Mouse (Mus musculus): ENCODE measurements around the gene Ddx25. TPM values are rescaled to one million over a fixed set of nuclear protein-coding genes. Genes with fewer than 3 reads are reported as not detected.

Ddx25 gene
- polyA plus RNA-seq, 1 experiment: 0.26 TPM

DNA sequence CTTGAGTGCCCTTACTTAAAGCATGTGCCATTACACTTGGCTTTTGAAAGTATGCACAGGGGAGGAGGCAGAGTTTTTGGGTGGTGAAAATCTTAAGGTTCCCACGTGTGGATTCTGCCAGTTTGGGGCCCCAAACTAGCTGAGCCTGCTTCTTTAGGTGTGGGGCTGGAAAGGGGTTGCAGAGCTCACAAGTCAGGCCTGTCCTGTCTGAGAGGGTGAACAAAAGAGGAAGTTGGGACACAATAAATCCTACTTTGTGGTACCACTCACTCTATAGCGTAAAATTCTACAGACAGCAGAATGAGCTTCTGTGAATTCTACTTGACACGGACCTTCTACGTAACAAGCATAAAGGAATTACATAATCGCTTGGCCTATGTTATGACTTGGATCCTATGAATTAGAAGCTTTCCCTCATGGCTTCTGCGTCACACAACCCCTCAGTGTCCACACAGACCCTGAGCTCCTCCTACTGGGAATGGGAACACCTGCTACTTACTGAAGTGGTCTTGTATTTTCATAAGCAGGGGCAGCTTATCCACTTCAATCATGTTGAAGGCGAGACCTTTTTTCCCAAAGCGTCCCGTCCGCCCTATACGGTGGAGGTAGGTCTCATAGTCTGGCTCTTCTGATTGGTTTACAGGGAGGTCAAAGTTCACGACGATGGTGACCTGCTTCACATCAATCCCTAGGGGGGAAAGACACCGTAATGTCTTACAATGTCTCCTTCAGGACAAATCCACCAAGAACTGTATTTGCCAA lies 15.0 kb downstream of the Ddx25 start:
- Histone ChIP-seq H3K27ac (ENCODE audit: insufficient read depth, low read length) (no peak overlapping the region), H3K4me3 (ENCODE audit: insufficient read depth, low read length) (no peak overlapping the region), H3K4me1 (ENCODE audit: control insufficient read depth, insufficient read depth, low read length) (no peaks in the 10 kb centered on the region)
- TF ChIP-seq POLR2A (IDR thresholded peaks at IDR 0.05; ENCODE audit: low read depth, low read length): no peak
- TF ChIP-seq CTCF (IDR thresholded peaks at IDR 0.05; ENCODE audit: borderline replicate concordance, insufficient read depth, low read length): no peak

- TF ChIP-seq CTCF (IDR thresholded peaks at IDR 0.05; ENCODE audit: borderline replicate concordance, insufficient read depth, low read length) (no peak), POLR2A (IDR thresholded peaks at IDR 0.05; ENCODE audit: low read depth, low read length) (no peak)
- H3K4me3 ChIP-seq (ENCODE audit: insufficient read depth, low read length): no peak overlapping the region
- no peak overlapping the region for H3K27ac ChIP-seq (ENCODE audit: insufficient read depth, low read length)
- no peaks in the 10 kb centered on the region for H3K4me1 ChIP-seq (ENCODE audit: control insufficient read depth, insufficient read depth, low read length)
Observed at GRCm38 (mm10) chr9:35541941-35542340, 16.4 kb downstream of the Ddx25 start.

DNA sequence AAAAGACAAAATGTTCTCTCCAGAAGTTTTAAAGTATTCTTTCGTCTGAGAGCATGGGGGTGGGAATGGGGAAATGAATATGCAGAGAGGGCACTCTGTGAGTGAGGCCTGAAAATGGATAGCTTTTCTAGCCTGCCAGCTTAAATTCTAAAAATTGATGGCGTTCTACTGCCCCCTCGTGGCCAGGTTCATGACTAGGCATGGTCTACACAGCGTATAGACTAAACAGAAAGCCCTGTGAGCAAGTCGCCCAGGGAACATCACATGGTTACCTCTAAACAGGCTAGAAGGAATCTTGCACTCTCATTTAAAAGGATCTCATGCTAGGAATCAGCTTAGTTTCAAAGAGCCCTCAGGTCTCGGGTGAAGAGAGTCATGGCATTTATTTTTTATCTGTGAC lies 16.8 kb downstream of the Ddx25 start:
- H3K27ac ChIP-seq (ENCODE audit: insufficient read depth, low read length): no peak overlapping the region
- TF ChIP-seq CTCF (IDR thresholded peaks at IDR 0.05; ENCODE audit: borderline replicate concordance, insufficient read depth, low read length) (peak; percentile 37; the same call in 1 of the 2 replicates), POLR2A (IDR thresholded peaks at IDR 0.05; ENCODE audit: low read depth, low read length) (no peak)
- no peaks in the 10 kb centered on the region for H3K4me1 ChIP-seq (ENCODE audit: control insufficient read depth, insufficient read depth, low read length)
- no peak overlapping the region for H3K4me3 ChIP-seq (ENCODE audit: insufficient read depth, low read length)

DNA sequence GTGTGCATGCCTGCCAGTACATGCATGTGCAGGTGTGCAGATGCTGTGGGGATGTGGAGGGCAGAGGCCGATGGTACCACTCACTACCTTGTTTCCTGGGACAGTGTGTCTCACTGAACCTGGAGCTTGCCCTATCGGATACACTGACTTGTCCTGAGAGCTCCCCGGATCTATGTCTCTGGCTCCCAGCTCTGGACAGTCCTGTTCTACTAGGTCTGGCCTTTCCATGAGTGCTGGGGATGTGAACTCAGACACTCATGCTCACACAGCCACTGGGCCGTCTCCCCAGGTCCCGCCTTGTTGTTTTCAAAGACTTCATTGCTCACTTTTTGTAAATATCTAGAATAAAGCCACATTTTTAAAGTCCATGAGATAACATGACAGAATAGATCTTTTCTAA lies 17.3 kb downstream of the Ddx25 start:
- H3K4me3 ChIP-seq (ENCODE audit: insufficient read depth, low read length): no peak overlapping the region
- no peak overlapping the region for H3K27ac ChIP-seq (ENCODE audit: insufficient read depth, low read length)
- TF ChIP-seq CTCF (IDR thresholded peaks at IDR 0.05; ENCODE audit: borderline replicate concordance, insufficient read depth, low read length) (no peak), POLR2A (IDR thresholded peaks at IDR 0.05; ENCODE audit: low read depth, low read length) (no peak)
- H3K4me1 ChIP-seq (ENCODE audit: control insufficient read depth, insufficient read depth, low read length): no peaks in the 10 kb centered on the region

DNA sequence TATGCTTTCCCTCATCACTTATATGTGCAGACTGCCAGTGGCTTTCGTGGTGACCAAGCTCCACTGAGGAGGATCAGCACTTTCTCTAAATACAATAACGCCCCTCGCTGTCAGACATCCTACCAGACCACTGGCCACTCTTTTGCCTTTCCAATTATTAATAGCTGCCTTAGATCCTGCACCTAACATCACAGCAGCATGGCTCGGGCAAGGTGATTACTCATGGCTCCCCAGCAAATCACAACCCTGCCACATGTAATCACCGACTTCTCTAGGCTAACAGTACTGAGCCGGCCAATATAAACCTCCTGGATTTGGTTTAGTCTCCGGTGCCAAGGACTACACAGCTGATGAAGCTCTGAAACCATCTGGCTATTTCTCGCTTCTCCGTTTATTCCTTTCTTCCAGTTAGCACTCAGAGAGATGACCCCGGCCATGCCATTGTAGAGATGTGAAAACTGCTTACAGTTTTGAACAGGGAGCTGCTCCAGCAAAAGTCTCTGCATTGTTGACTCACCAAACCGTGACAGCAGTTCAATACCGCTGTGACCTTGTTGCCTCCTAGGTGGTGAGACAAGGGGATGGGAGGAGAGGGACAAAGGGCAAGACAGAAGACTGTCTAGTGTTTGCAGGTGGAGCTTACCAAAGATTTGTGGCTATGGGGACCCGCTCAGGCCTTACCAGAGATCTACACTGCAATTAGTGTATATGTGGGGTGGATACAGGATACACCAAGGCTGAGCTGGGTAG lies 19.2 kb downstream of the Ddx25 start:
- H3K27ac ChIP-seq (ENCODE audit: insufficient read depth, low read length): no peak overlapping the region
- TF ChIP-seq CTCF (IDR thresholded peaks at IDR 0.05; ENCODE audit: borderline replicate concordance, insufficient read depth, low read length) (no peak), POLR2A (IDR thresholded peaks at IDR 0.05; ENCODE audit: low read depth, low read length) (no peak)
- H3K4me3 ChIP-seq (ENCODE audit: insufficient read depth, low read length): no peak overlapping the region

GRCm38 (mm10) chr9:35535876-35536275 lies 22.5 kb downstream of the Ddx25 start:
- TF ChIP-seq POLR2A (IDR thresholded peaks at IDR 0.05; ENCODE audit: low read depth, low read length) (no peak), CTCF (IDR thresholded peaks at IDR 0.05; ENCODE audit: borderline replicate concordance, insufficient read depth, low read length) (no peak)
- no peaks in the 10 kb centered on the region; the same call in 1 of the 2 replicates for H3K4me1 ChIP-seq (ENCODE audit: control insufficient read depth, insufficient read depth, low read length)
- no peak overlapping the region for H3K27ac ChIP-seq (ENCODE audit: insufficient read depth, low read length)
- H3K4me3 ChIP-seq (ENCODE audit: insufficient read depth, low read length): no peak overlapping the region

More for the DNA sequence above, 19.2 kb downstream of the Ddx25 start:
- no peaks in the 10 kb centered on the region; the same call in 1 of the 2 replicates for H3K4me1 ChIP-seq (ENCODE audit: control insufficient read depth, insufficient read depth, low read length)

DNA sequence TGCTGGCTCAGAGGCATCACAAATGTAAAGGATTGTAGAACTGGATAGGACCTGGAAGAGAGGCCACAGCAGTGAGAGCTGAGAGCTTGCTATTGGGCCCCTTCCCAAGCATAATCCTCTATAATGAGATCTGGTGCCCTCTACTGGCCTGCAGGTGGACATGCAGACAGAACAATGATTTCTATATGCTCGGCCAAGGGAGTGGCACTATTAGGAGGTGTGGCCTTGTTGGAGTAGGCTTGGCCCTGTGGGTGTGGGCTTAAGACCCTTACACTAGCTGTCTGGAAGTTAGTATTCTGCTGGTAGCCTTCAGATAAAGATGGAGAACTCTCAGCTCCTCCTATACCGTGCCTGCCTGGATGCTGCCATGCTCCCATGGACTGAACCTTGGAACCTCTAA lies 23.2 kb downstream of the Ddx25 start:
- Histone ChIP-seq H3K27ac (ENCODE audit: insufficient read depth, low read length) (no peak overlapping the region), H3K4me3 (ENCODE audit: insufficient read depth, low read length) (no peak overlapping the region), H3K4me1 (ENCODE audit: control insufficient read depth, insufficient read depth, low read length) (no peaks in the 10 kb centered on the region; the same call in 1 of the 2 replicates)
- TF ChIP-seq CTCF (IDR thresholded peaks at IDR 0.05; ENCODE audit: borderline replicate concordance, insufficient read depth, low read length): peak; percentile 28; the same call in 1 of the 2 replicates
- no peak for TF ChIP-seq POLR2A (IDR thresholded peaks at IDR 0.05; ENCODE audit: low read depth, low read length)

DNA sequence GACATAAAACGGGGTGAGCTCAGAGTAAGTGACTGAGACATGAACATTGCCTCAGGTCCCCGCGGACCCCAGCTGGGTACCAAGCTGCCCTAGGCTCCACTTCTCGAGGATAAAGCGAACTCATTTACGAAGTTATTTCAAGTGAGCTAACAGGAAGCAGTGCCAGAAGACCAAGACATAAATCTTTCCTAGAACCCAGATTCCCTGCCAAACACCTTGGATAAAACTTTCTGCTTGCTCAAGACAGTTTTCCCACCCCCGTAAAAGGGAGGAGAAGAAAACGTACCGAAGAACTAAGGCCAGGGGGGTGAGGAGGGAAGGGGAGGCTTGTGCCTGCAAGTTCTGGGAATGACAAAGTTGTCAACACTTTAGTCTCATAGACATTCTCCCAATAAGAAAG lies 25.1 kb downstream of the Ddx25 start:
- no peak for TF ChIP-seq CTCF (IDR thresholded peaks at IDR 0.05; ENCODE audit: borderline replicate concordance, insufficient read depth, low read length)
- TF ChIP-seq POLR2A (IDR thresholded peaks at IDR 0.05; ENCODE audit: low read depth, low read length): no peak
- no peaks in the 10 kb centered on the region; the same call in 1 of the 2 replicates for H3K4me1 ChIP-seq (ENCODE audit: control insufficient read depth, insufficient read depth, low read length)
- no peak overlapping the region for H3K4me3 ChIP-seq (ENCODE audit: insufficient read depth, low read length)
- H3K27ac ChIP-seq (ENCODE audit: insufficient read depth, low read length): no peak overlapping the region

DNA sequence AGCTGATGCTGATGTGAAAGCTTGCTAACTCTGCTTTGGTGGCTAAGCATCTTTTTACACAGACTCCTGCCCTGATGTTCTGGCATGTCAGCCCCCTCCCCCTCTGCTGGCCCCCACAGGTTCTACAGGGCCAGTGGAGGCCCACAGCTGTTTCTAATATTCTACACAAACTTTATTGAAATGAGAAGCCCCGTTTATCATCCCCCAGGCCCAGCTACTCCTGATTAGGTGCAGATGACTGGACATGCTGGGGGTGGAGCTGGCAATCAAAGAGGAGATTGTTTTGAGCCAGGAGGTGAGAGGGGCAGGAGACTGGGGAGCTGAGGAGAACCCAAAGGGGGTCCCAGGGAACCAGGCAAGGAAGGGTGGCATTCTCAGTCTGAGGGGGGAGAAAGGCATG lies 28.5 kb downstream of the Ddx25 start:
- Histone ChIP-seq H3K27ac (ENCODE audit: insufficient read depth, low read length) (no peak overlapping the region; the same call in 1 of the 2 replicates), H3K4me3 (ENCODE audit: insufficient read depth, low read length) (no peak overlapping the region), H3K4me1 (ENCODE audit: control insufficient read depth, insufficient read depth, low read length) (no peaks in the 10 kb centered on the region; the same call in 1 of the 2 replicates)
- TF ChIP-seq POLR2A (IDR thresholded peaks at IDR 0.05; ENCODE audit: low read depth, low read length) (no peak), CTCF (IDR thresholded peaks at IDR 0.05; ENCODE audit: borderline replicate concordance, insufficient read depth, low read length) (no peak)

DNA sequence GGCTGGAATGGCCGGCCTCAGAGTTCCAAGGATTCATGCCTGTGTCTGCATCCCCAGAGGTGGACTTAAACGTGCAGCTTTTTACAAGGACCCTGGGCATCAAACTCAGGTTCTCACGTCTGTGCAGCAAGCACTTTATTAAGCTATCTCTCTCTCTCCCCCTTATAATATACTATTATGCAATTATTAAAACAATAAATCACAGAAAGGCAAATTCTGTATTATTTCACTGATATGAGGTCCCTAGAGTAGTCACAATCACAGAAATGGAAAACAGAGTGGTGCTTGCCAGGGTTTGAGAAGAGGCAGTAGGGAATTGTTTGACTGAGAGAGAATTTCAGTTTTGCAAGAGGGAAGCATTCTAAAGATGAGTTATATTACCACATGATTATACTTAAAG lies 29.2 kb downstream of the Ddx25 start:
- no peak overlapping the region; the same call in 1 of the 2 replicates for H3K27ac ChIP-seq (ENCODE audit: insufficient read depth, low read length)

More for the DNA sequence above, 29.2 kb downstream of the Ddx25 start:
- TF ChIP-seq POLR2A (IDR thresholded peaks at IDR 0.05; ENCODE audit: low read depth, low read length) (no peak), CTCF (IDR thresholded peaks at IDR 0.05; ENCODE audit: borderline replicate concordance, insufficient read depth, low read length) (no peak)
- no peak overlapping the region for H3K4me3 ChIP-seq (ENCODE audit: insufficient read depth, low read length)
- H3K4me1 ChIP-seq (ENCODE audit: control insufficient read depth, insufficient read depth, low read length): no peaks in the 10 kb centered on the region
